ENCODE assay signal across 13 mouse cellular contexts in genomic region chr5:68351793-68352192, GRCm38 (mm10).
DNase-seq lines count a peak whose midpoint lies in the region; ATAC-seq and TF ChIP-seq lines count a peak whose summit lies in the region.
"Had no signal": no experiment of that assay in that cellular context is flagged by ENCODE, and none has a peak within 500 bp of the region (broad histone marks: within the 10 kb centered on the region; RNA-seq: fewer than 3 reads in every experiment).

No protein-coding gene starts in this region.

- no peak for TF ChIP-seq CTCF in heart, adult 2 months (IDR thresholded peaks at IDR 0.05)

- no peaks in the 10 kb centered on the region for H3K79me2 ChIP-seq in heart, adult 2 months (replicated peaks; ENCODE audit: control insufficient read depth, insufficient read depth, low read length)

- H3K9me3 ChIP-seq in embryonic facial prominence, embryonic 14.5 days (ENCODE audit: control insufficient read depth, low read length): no peaks in the 10 kb centered on the region
- H3K9me3 ChIP-seq: heart, embryonic 15.5 days; limb, embryonic 10.5 days had no signal

- H3K4me1 ChIP-seq in embryonic facial prominence, embryonic 14.5 days (ENCODE audit: control insufficient read depth, insufficient read depth, low read length): no peaks in the 10 kb centered on the region
- no peaks in the 10 kb centered on the region for H3K4me1 ChIP-seq in heart, adult 2 months (ENCODE audit: control insufficient read depth, insufficient read depth, low read length)
- H3K4me1 ChIP-seq: heart, embryonic 15.5 days had no signal

- no peak overlapping the region for H3K9ac ChIP-seq in embryonic facial prominence, embryonic 14.5 days (ENCODE audit: low read depth, low read length)
- no peak overlapping the region for H3K9ac ChIP-seq in heart, adult 2 months (ENCODE audit: low read depth, low read length)
- H3K9ac ChIP-seq: heart, embryonic 15.5 days had no signal

- no peak overlapping the region for H3K4me3 ChIP-seq in embryonic facial prominence, embryonic 14.5 days (ENCODE audit: low read depth, low read length)
- no peak overlapping the region for H3K4me3 ChIP-seq in heart, adult 2 months
- H3K4me3 ChIP-seq: heart, embryonic 15.5 days; limb, embryonic 10.5 days had no signal

- intact Hi-C loops in heart, adult 2 months (cut with DNase I): no loop called here

- no peak overlapping the region for H3K4me2 ChIP-seq in embryonic facial prominence, embryonic 14.5 days (ENCODE audit: low read depth, low read length)
- H3K4me2 ChIP-seq: heart, embryonic 15.5 days had no signal

- H3K27ac ChIP-seq in embryonic facial prominence, embryonic 14.5 days (replicated peaks; ENCODE audit: low read depth, low read length): no peak overlapping the region
- H3K27ac ChIP-seq in heart, adult 2 months: no peak overlapping the region
- H3K27ac ChIP-seq: heart, embryonic 15.5 days; limb, embryonic 10.5 days had no signal

- H3K27me3 ChIP-seq in embryonic facial prominence, embryonic 14.5 days (replicated peaks; ENCODE audit: control insufficient read depth, insufficient read depth, low read length): no peaks in the 10 kb centered on the region
- H3K27me3 ChIP-seq in heart, adult 2 months (ENCODE audit: control insufficient read depth, insufficient read depth, low read length): no peaks in the 10 kb centered on the region
- H3K27me3 ChIP-seq: CH12.LX; heart, embryonic 15.5 days had no signal

- TF ChIP-seq POLR2A in heart, adult 2 months (IDR thresholded peaks at IDR 0.05; ENCODE audit: insufficient read depth, low read depth, low read length): no peak

- DNase-seq in left cerebral cortex, adult 18-20 months (ENCODE audit: low spot score in 2 of 2): peak; percentile 14 to 27
- DNase-seq in left cerebral cortex, adult 11 months (ENCODE audit: low spot score): no peak
- DNase-seq in cerebellum, adult 18-20 months: peak; percentile 86 to 91
- DNase-seq in embryonic facial prominence, embryonic 14.5 days (ENCODE audit: low spot score): peak; percentile 39
- peak; percentile 79 for DNase-seq in retina, postnatal 1 day
- no peak for DNase-seq in urinary bladder, adult 18-20 months (ENCODE audit: low spot score in 2 of 2)
- DNase-seq in urinary bladder, adult 2 months (ENCODE audit: low spot score): no peak
- DNase-seq in heart, adult 2 months: no peak
- DNase-seq: kidney, adult 8-10 months; lung, adult 18-20 months had no signal

- 33% methylated on average over 5 of the region's 5 CpGs for WGBS in embryonic facial prominence, embryonic 14.5 days
- 57% methylated on average over 5 of the region's 5 CpGs for WGBS in heart, adult 2 months

- no peak; the same call in 1 of the 2 replicates for ATAC-seq in embryonic facial prominence, embryonic 14.5 days (ENCODE audit: low read depth)

- TF ChIP-seq EP300 in heart, adult 2 months (IDR thresholded peaks at IDR 0.05; ENCODE audit: insufficient read depth, low read depth, low read length): no peak

- no peaks in the 10 kb centered on the region for H3K36me3 ChIP-seq in embryonic facial prominence, embryonic 14.5 days (ENCODE audit: control insufficient read depth, insufficient read depth, low read length)
- H3K36me3 ChIP-seq in heart, adult 2 months (ENCODE audit: control insufficient read depth, insufficient read depth, low read length): no peaks in the 10 kb centered on the region
- H3K36me3 ChIP-seq: heart, embryonic 15.5 days; limb, embryonic 10.5 days had no signal

Comparison
In these comparisons a context has a peak if more than half of its experiments do, and no peak if none do; other contexts are left out.
1. DNase-seq: peak in left cerebral cortex, adult 18-20 months (2 of 2), cerebellum, adult 18-20 months (2 of 2), embryonic facial prominence, embryonic 14.5 days (single experiment) and retina, postnatal 1 day (single experiment); none in left cerebral cortex, adult 11 months (single experiment), urinary bladder, adult 18-20 months (0 of 2), urinary bladder, adult 2 months (single experiment) and heart, adult 2 months (0 of 2).